Mouse (Mus musculus): Measurements from ENCODE around the gene Elf4. TPM values are rescaled to one million over a fixed set of nuclear protein-coding genes. Genes with fewer than 3 reads are reported as not detected.

Gene Elf4
- polyA plus RNA-seq, 1 experiment = 36.8 TPM

DNA sequence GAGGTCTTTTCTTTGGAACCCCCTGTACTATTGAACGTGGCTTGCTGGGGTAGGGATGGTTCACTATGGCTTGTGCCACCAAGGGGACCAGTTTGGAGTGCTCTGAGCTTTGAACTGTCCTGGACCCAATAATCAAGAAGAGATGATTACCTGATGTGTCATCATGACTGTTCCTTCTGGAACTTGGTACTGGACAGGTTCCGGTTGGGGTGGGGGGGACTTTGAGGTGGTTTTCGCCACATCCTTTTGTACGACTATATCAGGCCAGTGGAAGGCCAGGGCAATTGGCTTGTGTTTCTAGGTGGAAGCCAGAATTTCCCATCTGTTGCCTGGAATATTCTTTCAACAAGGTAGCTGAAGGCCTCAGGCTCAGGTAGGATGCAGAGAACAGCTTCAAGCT lies 704 bp upstream of the Elf4 start:
- no peaks in the 10 kb centered on the region for H3K27me3 ChIP-seq (ENCODE audit: control insufficient read depth, insufficient read depth, low read length)
- H3K36me3 ChIP-seq (ENCODE audit: control insufficient read depth, insufficient read depth, low read length) = no peaks in the 10 kb centered on the region
- H3K4me3 ChIP-seq (ENCODE audit: low read depth, low read length) = no peak overlapping the region
- H3K27ac ChIP-seq (ENCODE audit: insufficient read depth, low read depth, low read length) = peak overlapping the region; percentile 66
- H3K4me1 ChIP-seq (ENCODE audit: control insufficient read depth, insufficient read depth, insufficient read length, low read length) = peaks cover 21% of the 10 kb centered on the region; the same call in 1 of the 2 replicates
- 73% methylated on average over 4 of the region's 4 CpGs for WGBS
- no peak for TF ChIP-seq POLR2A (IDR thresholded peaks at IDR 0.05; ENCODE audit: low read depth, low read length)
- TF ChIP-seq CTCF (IDR thresholded peaks at IDR 0.05; ENCODE audit: extremely low read depth, insufficient read length, insufficient replicate concordance, low read depth, low read length) = no peak

DNA sequence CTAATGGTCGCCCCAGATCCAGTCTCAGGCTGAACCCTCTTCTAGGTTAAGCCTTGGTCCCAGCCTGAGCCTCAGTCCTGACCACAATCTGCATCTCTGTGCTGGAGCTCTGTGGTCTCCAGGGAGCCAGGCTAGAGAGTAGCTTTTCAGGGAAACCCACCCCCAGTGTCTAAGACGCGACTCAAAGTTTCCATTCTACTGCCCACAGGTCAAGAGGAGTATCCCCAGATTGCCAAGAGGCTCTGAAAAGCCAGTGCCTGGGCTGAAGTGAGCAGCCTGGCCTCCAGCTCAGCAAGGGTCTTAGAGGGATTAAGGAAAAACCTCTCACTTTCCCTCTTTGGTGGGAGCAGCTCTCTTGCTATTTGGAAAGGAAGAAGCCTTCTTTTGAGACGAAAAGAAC lies 635 bp downstream of the Elf4 start:
- TF ChIP-seq POLR2A (IDR thresholded peaks at IDR 0.05; ENCODE audit: low read depth, low read length) (no peak), CTCF (IDR thresholded peaks at IDR 0.05; ENCODE audit: extremely low read depth, insufficient read length, insufficient replicate concordance, low read depth, low read length) (no peak)
- Histone ChIP-seq H3K36me3 (ENCODE audit: control insufficient read depth, insufficient read depth, low read length) (no peaks in the 10 kb centered on the region), H3K4me3 (ENCODE audit: low read depth, low read length) (peak overlapping the region; percentile 58), H3K4me1 (ENCODE audit: control insufficient read depth, insufficient read depth, insufficient read length, low read length) (peaks cover 13% of the 10 kb centered on the region; the same call in 1 of the 2 replicates), H3K27me3 (ENCODE audit: control insufficient read depth, insufficient read depth, low read length) (no peaks in the 10 kb centered on the region), H3K27ac (ENCODE audit: insufficient read depth, low read depth, low read length) (no peak overlapping the region)
- 53% methylated on average over 4 of the region's 4 CpGs for WGBS

DNA sequence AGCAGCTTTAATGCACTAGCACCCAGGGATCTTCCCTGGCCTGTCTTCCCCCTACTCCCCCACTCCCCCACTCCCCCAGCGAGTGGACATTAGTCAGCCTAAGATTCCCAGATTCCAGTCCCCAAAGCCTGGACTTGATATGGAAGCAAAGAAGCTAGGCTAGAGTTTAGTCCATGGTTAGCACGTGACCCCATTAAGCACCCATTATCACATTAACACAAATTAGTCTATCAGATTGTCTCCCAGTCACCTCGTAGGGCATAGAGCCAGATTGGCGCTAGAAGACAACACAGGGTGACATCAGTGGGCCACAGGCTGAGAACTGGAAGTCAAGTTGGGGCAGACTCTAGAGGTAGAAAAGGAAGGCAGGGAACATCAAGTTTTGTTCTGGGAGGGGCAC lies 1.9 kb downstream of the Elf4 start:
- no peaks in the 10 kb centered on the region for H3K27me3 ChIP-seq (ENCODE audit: control insufficient read depth, insufficient read depth, low read length)
- H3K36me3 ChIP-seq (ENCODE audit: control insufficient read depth, insufficient read depth, low read length) = no peaks in the 10 kb centered on the region
- no peak overlapping the region for H3K27ac ChIP-seq (ENCODE audit: insufficient read depth, low read depth, low read length)
- no peak overlapping the region for H3K4me3 ChIP-seq (ENCODE audit: low read depth, low read length)
- TF ChIP-seq CTCF (IDR thresholded peaks at IDR 0.05; ENCODE audit: extremely low read depth, insufficient read length, insufficient replicate concordance, low read depth, low read length) = no peak
- TF ChIP-seq POLR2A (IDR thresholded peaks at IDR 0.05; ENCODE audit: low read depth, low read length) = no peak
- WGBS = 36% methylated on average over 4 of the region's 4 CpGs
- peaks cover 10% of the 10 kb centered on the region; the same call in 1 of the 2 replicates for H3K4me1 ChIP-seq (ENCODE audit: control insufficient read depth, insufficient read depth, insufficient read length, low read length)

DNA sequence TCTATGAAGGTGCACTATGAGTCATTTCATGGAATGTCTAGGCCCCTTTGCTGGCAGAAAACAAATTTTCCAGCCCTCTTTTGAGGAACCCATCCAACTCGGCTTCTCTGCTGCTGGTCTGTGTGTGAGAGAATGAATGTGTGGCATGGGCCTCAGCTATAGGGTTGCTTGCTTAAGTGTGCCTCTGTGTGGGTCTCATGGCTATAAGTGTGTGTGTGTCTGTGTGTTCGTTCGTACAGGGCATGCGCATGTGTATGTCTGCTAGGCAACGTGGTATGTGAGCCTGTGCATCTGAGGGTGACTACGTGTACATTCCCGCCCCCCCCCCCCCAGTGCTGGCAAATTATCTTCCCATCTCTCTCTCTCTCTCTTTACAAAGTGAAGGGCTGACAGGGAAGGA lies 2.4 kb downstream of the Elf4 start:
- no peak overlapping the region for H3K4me3 ChIP-seq (ENCODE audit: low read depth, low read length)
- no peak overlapping the region for H3K27ac ChIP-seq (ENCODE audit: insufficient read depth, low read depth, low read length)
- no peaks in the 10 kb centered on the region for H3K27me3 ChIP-seq (ENCODE audit: control insufficient read depth, insufficient read depth, low read length)
- TF ChIP-seq POLR2A (IDR thresholded peaks at IDR 0.05; ENCODE audit: low read depth, low read length) = no peak
- no peak for TF ChIP-seq CTCF (IDR thresholded peaks at IDR 0.05; ENCODE audit: extremely low read depth, insufficient read length, insufficient replicate concordance, low read depth, low read length)
- peaks cover 6% of the 10 kb centered on the region; the same call in 1 of the 2 replicates for H3K4me1 ChIP-seq (ENCODE audit: control insufficient read depth, insufficient read depth, insufficient read length, low read length)
- 87% methylated on average over 7 of the region's 7 CpGs for WGBS
- H3K36me3 ChIP-seq (ENCODE audit: control insufficient read depth, insufficient read depth, low read length) = no peaks in the 10 kb centered on the region

DNA sequence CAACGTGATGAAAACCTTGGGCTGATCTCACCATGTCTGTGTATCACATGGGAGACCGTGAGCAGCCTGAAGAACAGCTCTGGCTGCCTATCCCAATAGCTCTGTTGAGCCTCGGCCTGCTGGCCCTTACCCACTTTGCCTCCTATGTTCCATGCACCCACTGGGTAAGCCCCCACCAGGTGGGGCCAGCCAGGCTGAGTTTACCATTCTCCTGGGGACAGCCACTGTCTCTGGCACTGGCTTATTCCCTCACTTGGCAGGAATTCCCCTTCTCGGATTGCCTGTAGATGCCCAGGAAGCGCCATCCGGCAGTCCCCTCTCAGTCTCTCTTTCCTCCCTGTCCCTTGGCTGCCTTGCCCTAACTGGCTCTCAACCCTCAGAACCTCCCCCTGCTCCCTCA lies 6.0 kb downstream of the Elf4 start:
- Histone ChIP-seq H3K4me3 (ENCODE audit: low read depth, low read length) (no peak overlapping the region), H3K27ac (ENCODE audit: insufficient read depth, low read depth, low read length) (no peak overlapping the region), H3K4me1 (ENCODE audit: control insufficient read depth, insufficient read depth, insufficient read length, low read length) (peaks cover 4% of the 10 kb centered on the region; the same call in 1 of the 2 replicates), H3K27me3 (ENCODE audit: control insufficient read depth, insufficient read depth, low read length) (no peaks in the 10 kb centered on the region), H3K36me3 (ENCODE audit: control insufficient read depth, insufficient read depth, low read length) (no peaks in the 10 kb centered on the region)
- no peak for TF ChIP-seq CTCF (IDR thresholded peaks at IDR 0.05; ENCODE audit: extremely low read depth, insufficient read length, insufficient replicate concordance, low read depth, low read length)
- no peak for TF ChIP-seq POLR2A (IDR thresholded peaks at IDR 0.05; ENCODE audit: low read depth, low read length)
- WGBS = 76% methylated on average over 6 of the region's 6 CpGs

DNA sequence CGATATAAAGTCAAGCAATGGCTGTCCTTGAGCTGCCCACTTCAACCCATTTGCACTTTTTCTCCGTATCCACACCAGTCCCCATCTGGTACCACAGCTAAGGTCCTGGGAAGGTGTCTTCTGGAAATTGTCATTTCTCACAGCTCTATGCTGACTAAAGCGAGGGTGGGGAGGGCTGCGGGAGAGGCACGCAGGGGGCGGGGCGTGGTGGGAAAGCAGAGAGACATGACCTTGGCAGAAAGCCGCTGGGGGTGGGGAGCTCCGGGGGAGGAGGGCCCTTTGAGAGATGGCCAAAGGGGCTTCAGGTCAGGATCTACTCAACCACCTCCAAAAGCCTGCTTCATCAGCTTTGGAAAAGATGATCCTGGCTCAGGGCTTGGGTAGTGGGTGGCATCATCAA lies 7.9 kb downstream of the Elf4 start:
- Histone ChIP-seq H3K36me3 (ENCODE audit: control insufficient read depth, insufficient read depth, low read length) (no peaks in the 10 kb centered on the region), H3K4me3 (ENCODE audit: low read depth, low read length) (peak overlapping the region; percentile 99), H3K27me3 (ENCODE audit: control insufficient read depth, insufficient read depth, low read length) (no peaks in the 10 kb centered on the region), H3K27ac (ENCODE audit: insufficient read depth, low read depth, low read length) (no peak overlapping the region), H3K4me1 (ENCODE audit: control insufficient read depth, insufficient read depth, insufficient read length, low read length) (peaks cover 12% of the 10 kb centered on the region; the same call in 1 of the 2 replicates)
- 20% methylated on average over 9 of the region's 9 CpGs for WGBS
- TF ChIP-seq CTCF (IDR thresholded peaks at IDR 0.05; ENCODE audit: extremely low read depth, insufficient read length, insufficient replicate concordance, low read depth, low read length) (no peak), POLR2A (IDR thresholded peaks at IDR 0.05; ENCODE audit: low read depth, low read length) (no peak)

DNA sequence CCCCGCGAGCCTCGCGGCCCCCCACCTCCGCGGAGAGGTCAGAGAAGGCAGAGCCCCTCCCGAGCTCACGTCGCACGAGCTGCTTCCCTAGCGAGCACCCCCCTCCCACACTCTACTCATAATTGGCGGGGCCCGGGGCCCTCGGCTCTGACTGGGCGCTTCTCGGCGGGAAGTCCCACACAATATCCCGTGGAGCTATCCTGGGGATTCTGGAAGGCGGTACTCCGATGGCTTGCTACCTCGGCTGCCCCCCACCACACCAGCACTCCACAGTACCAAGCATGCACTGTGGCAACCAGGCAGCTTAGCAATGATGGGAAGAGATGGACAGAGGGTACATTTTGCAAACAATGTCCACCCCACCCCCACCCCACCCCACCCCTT lies 8.4 kb downstream of the Elf4 start:
- TF ChIP-seq CTCF (IDR thresholded peaks at IDR 0.05; ENCODE audit: extremely low read depth, insufficient read length, insufficient replicate concordance, low read depth, low read length) (no peak), POLR2A (IDR thresholded peaks at IDR 0.05; ENCODE audit: low read depth, low read length) (no peak)
- Histone ChIP-seq H3K27ac (ENCODE audit: insufficient read depth, low read depth, low read length) (peak overlapping the region; percentile 63; the same call in 1 of the 2 replicates), H3K36me3 (ENCODE audit: control insufficient read depth, insufficient read depth, low read length) (no peaks in the 10 kb centered on the region), H3K27me3 (ENCODE audit: control insufficient read depth, insufficient read depth, low read length) (no peaks in the 10 kb centered on the region), H3K4me1 (ENCODE audit: control insufficient read depth, insufficient read depth, insufficient read length, low read length) (peaks cover 15% of the 10 kb centered on the region; the same call in 1 of the 2 replicates), H3K4me3 (ENCODE audit: low read depth, low read length) (peak overlapping the region; percentile 99)
- WGBS = 19% methylated on average over 14 of the region's 21 CpGs

All from small intestine, adult 2 months (tissue).